Mouse (Mus musculus) gastrocnemius, postnatal 10 days (tissue): ENCODE measurements around the gene Agbl2. TPM values are rescaled to one million over a fixed set of nuclear protein-coding genes. Genes with fewer than 3 reads are reported as not detected.

Experiments
- DNase-seq: peaks from one replicate; pipeline ENCODE4 v3.0.0; 2021; ENCODE audit warnings: mixed read lengths
- total RNA-seq, 2 experiments: library from RNA; stranded (reverse); gene quantifications; 2 replicates each; pipeline ENCODE4 v1.2.3; 2021

Gene Agbl2
- total RNA-seq, 2 experiments from 2014 or later: 0.43 to 0.85 TPM

GRCm38 (mm10) chr2:90871180-90871961, 88.8 kb downstream of the Agbl2 start:
- peak; percentile 41 for DNase-seq

- no peak for DNase-seq
Measured at GRCm38 (mm10) chr2:90874025-90874424, 91.5 kb downstream of the Agbl2 start.

- no peak for DNase-seq
Measured at GRCm38 (mm10) chr2:90875239-90875638, 92.7 kb downstream of the Agbl2 start.

GRCm38 (mm10) chr2:90877584-90878259, 95.2 kb downstream of the Agbl2 start:
- DNase-seq: no peak

GRCm38 (mm10) chr2:90879419-90879818, 96.9 kb downstream of the Agbl2 start:
- no peak for DNase-seq

- no peak for DNase-seq
Measured at GRCm38 (mm10) chr2:90880144-90880785, 97.7 kb downstream of the Agbl2 start.

GRCm38 (mm10) chr2:90881824-90882223, 99.3 kb downstream of the Agbl2 start:
- no peak for DNase-seq

Other genes starting within 250 kb of the Agbl2 start
- gene Ptprj, start 202.1 kb upstream of the Agbl2 start, total RNA-seq: 1 to 10 TPM; 7.5 to 9.5 TPM
- gene Nup160, start 105.5 kb upstream of the Agbl2 start, total RNA-seq: 10 to 100 TPM; 11.7 to 14.9 TPM
- 10 to 100 TPM; 21.1 to 42.1 TPM for gene Fnbp4, start 37.4 kb upstream of the Agbl2 start, total RNA-seq
- 100 to 1,000 TPM; 153 to 155 TPM for gene Mtch2, start 64.4 kb downstream of the Agbl2 start, total RNA-seq
- gene C1qtnf4, start 103.1 kb downstream of the Agbl2 start, total RNA-seq: 1 to 10 TPM; 7.1 to 8.5 TPM
- 10 to 100 TPM; 14.9 to 20.1 TPM for gene Kbtbd4, start 122.0 kb downstream of the Agbl2 start, total RNA-seq
- 100 to 1,000 TPM; 406 to 473 TPM for gene Ndufs3, start 122.1 kb downstream of the Agbl2 start, total RNA-seq
- 10 to 100 TPM; 54.1 to 61.9 TPM for gene Celf1, start 157.7 kb downstream of the Agbl2 start, total RNA-seq